Mouse (Mus musculus): ENCODE measurements around the gene Gm49776. TPM values are rescaled to one million over a fixed set of nuclear protein-coding genes. Genes with fewer than 3 reads are reported as not detected.
A peak's percentile ranks its signal among the peaks of the same experiment; 100 is the strongest.

The Gm49776 gene
- polyA plus RNA-seq, 1 experiment from 2014 or later = 6.0 TPM

GRCm38 (mm10) chr16:18231451-18231850 is 26.7 kb downstream of the Gm49776 start:
- Histone ChIP-seq H3K9ac (no peak overlapping the region), H3K4me1 (replicated peaks) (peaks cover 54% of the 10 kb centered on the region)
- WGBS = 95% methylated on average over 4 of the region's 4 CpGs

GRCm38 (mm10) chr16:18231047-18231446 is 27.1 kb downstream of the Gm49776 start:
- no peaks in the 10 kb centered on the region for H3K27me3 ChIP-seq
- H3K9ac ChIP-seq = no peak overlapping the region
- WGBS = 89% methylated on average over 3 of the region's 3 CpGs
- no peak overlapping the region for H3K4me3 ChIP-seq
- no peaks in the 10 kb centered on the region for H3K9me3 ChIP-seq
- no peak for ATAC-seq (ENCODE audit: low FRiP score, low read depth)
- peaks cover 50% of the 10 kb centered on the region for H3K4me1 ChIP-seq (replicated peaks)
- no peak overlapping the region for H3K27ac ChIP-seq (replicated peaks)
- no peak overlapping the region for H3K4me2 ChIP-seq
- peaks cover 14% of the 10 kb centered on the region for H3K36me3 ChIP-seq

More at GRCm38 (mm10) chr16:18231451-18231850, 26.7 kb downstream of the Gm49776 start:
- Histone ChIP-seq H3K27me3 (no peaks in the 10 kb centered on the region), H3K9me3 (no peaks in the 10 kb centered on the region), H3K27ac (replicated peaks) (no peak overlapping the region), H3K36me3 (peaks cover 9% of the 10 kb centered on the region), H3K4me3 (no peak overlapping the region), H3K4me2 (no peak overlapping the region)
- ATAC-seq (ENCODE audit: low FRiP score, low read depth) = no peak

- H3K4me3 ChIP-seq = no peak overlapping the region
- H3K4me1 ChIP-seq (replicated peaks) = peaks cover 46% of the 10 kb centered on the region
- peaks cover 18% of the 10 kb centered on the region for H3K36me3 ChIP-seq
- H3K4me2 ChIP-seq = no peak overlapping the region
- no peak for ATAC-seq (ENCODE audit: low FRiP score, low read depth)
- no peak overlapping the region for H3K27ac ChIP-seq (replicated peaks)
- WGBS = 87% methylated on average over 6 of the region's 6 CpGs
- H3K9me3 ChIP-seq = no peaks in the 10 kb centered on the region
- H3K9ac ChIP-seq = no peak overlapping the region
- H3K27me3 ChIP-seq = no peaks in the 10 kb centered on the region
Observed at GRCm38 (mm10) chr16:18230617-18231016, 27.5 kb downstream of the Gm49776 start.

GRCm38 (mm10) chr16:18229622-18230021 is 28.5 kb downstream of the Gm49776 start:
- Histone ChIP-seq H3K4me3 (no peak overlapping the region), H3K27ac (replicated peaks) (peak overlapping the region; percentile 25; the same call in 1 of the 2 replicates), H3K9ac (no peak overlapping the region), H3K9me3 (no peaks in the 10 kb centered on the region), H3K27me3 (no peaks in the 10 kb centered on the region), H3K36me3 (peaks cover 27% of the 10 kb centered on the region), H3K4me2 (0 out of 2 replicates have a peak overlapping the region, but pooled peaks have one; percentile 4), H3K4me1 (replicated peaks) (peaks cover 44% of the 10 kb centered on the region)
- WGBS = 50% methylated on average over 11 of the region's 11 CpGs
- no peak for ATAC-seq (ENCODE audit: low FRiP score, low read depth)

- WGBS = 90% methylated on average over 4 of the region's 4 CpGs
- no peak overlapping the region for H3K4me2 ChIP-seq
- ATAC-seq (ENCODE audit: low FRiP score, low read depth) = no peak
- H3K9me3 ChIP-seq = no peaks in the 10 kb centered on the region
- H3K4me3 ChIP-seq = no peak overlapping the region
- no peak overlapping the region; the same call in 1 of the 2 replicates for H3K27ac ChIP-seq (replicated peaks)
- peaks cover 39% of the 10 kb centered on the region for H3K4me1 ChIP-seq (replicated peaks)
- peaks cover 34% of the 10 kb centered on the region for H3K36me3 ChIP-seq
- H3K27me3 ChIP-seq = no peaks in the 10 kb centered on the region
- no peak overlapping the region for H3K9ac ChIP-seq
Observed at GRCm38 (mm10) chr16:18228856-18229255, 29.3 kb downstream of the Gm49776 start.

GRCm38 (mm10) chr16:18227897-18228422 is 30.2 kb downstream of the Gm49776 start:
- H3K4me2 ChIP-seq = no peak overlapping the region
- H3K27me3 ChIP-seq = no peaks in the 10 kb centered on the region
- WGBS = 94% methylated on average over 20 of the region's 20 CpGs
- no peak for ATAC-seq (ENCODE audit: low FRiP score, low read depth)
- peaks cover 30% of the 10 kb centered on the region for H3K4me1 ChIP-seq (replicated peaks)
- peaks cover 42% of the 10 kb centered on the region for H3K36me3 ChIP-seq
- H3K27ac ChIP-seq (replicated peaks) = no peak overlapping the region
- no peaks in the 10 kb centered on the region for H3K9me3 ChIP-seq
- H3K4me3 ChIP-seq = no peak overlapping the region
- no peak overlapping the region for H3K9ac ChIP-seq

GRCm38 (mm10) chr16:18227187-18227586 is 30.9 kb downstream of the Gm49776 start:
- no peak overlapping the region for H3K4me3 ChIP-seq
- no peak overlapping the region for H3K27ac ChIP-seq (replicated peaks)
- H3K4me2 ChIP-seq = no peak overlapping the region
- H3K4me1 ChIP-seq (replicated peaks) = peaks cover 29% of the 10 kb centered on the region
- H3K9me3 ChIP-seq = no peaks in the 10 kb centered on the region
- no peaks in the 10 kb centered on the region for H3K27me3 ChIP-seq
- WGBS = 94% methylated on average over 13 of the region's 13 CpGs
- peaks cover 47% of the 10 kb centered on the region for H3K36me3 ChIP-seq
- H3K9ac ChIP-seq = no peak overlapping the region
- no peak for ATAC-seq (ENCODE audit: low FRiP score, low read depth)

- Histone ChIP-seq H3K4me3 (no peak overlapping the region), H3K9me3 (no peaks in the 10 kb centered on the region), H3K27ac (replicated peaks) (no peak overlapping the region), H3K4me1 (replicated peaks) (peaks cover 9% of the 10 kb centered on the region), H3K36me3 (peaks cover 45% of the 10 kb centered on the region), H3K9ac (no peak overlapping the region), H3K27me3 (no peaks in the 10 kb centered on the region), H3K4me2 (no peak overlapping the region)
- no peak for ATAC-seq (ENCODE audit: low FRiP score, low read depth)
- 86% methylated on average over 11 of the region's 11 CpGs for WGBS
Observed at GRCm38 (mm10) chr16:18222188-18222587, 35.9 kb downstream of the Gm49776 start.

- no peak overlapping the region for H3K27ac ChIP-seq (replicated peaks)
- no peak overlapping the region for H3K4me2 ChIP-seq
- WGBS = 68% methylated on average over 11 of the region's 11 CpGs
- no peak overlapping the region for H3K4me3 ChIP-seq
- no peaks in the 10 kb centered on the region for H3K9me3 ChIP-seq
- peaks cover 9% of the 10 kb centered on the region for H3K4me1 ChIP-seq (replicated peaks)
- peaks cover 38% of the 10 kb centered on the region for H3K36me3 ChIP-seq
- no peaks in the 10 kb centered on the region for H3K27me3 ChIP-seq
- ATAC-seq (ENCODE audit: low FRiP score, low read depth) = no peak
- H3K9ac ChIP-seq = no peak overlapping the region
Observed at GRCm38 (mm10) chr16:18221543-18221898, 36.6 kb downstream of the Gm49776 start.

GRCm38 (mm10) chr16:18220856-18221542 is 37.1 kb downstream of the Gm49776 start:
- Histone ChIP-seq H3K27me3 (no peaks in the 10 kb centered on the region), H3K4me1 (replicated peaks) (peaks cover 9% of the 10 kb centered on the region), H3K4me2 (no peak overlapping the region), H3K27ac (replicated peaks) (no peak overlapping the region), H3K9me3 (no peaks in the 10 kb centered on the region), H3K9ac (no peak overlapping the region), H3K4me3 (no peak overlapping the region), H3K36me3 (peaks cover 33% of the 10 kb centered on the region)
- 86% methylated on average over 6 of the region's 6 CpGs for WGBS
- ATAC-seq (ENCODE audit: low FRiP score, low read depth) = no peak

GRCm38 (mm10) chr16:18220001-18220400 is 38.1 kb downstream of the Gm49776 start:
- Histone ChIP-seq H3K36me3 (peaks cover 24% of the 10 kb centered on the region), H3K27me3 (no peaks in the 10 kb centered on the region), H3K27ac (replicated peaks) (no peak overlapping the region), H3K9me3 (no peaks in the 10 kb centered on the region), H3K4me2 (no peak overlapping the region), H3K4me1 (replicated peaks) (peaks cover 17% of the 10 kb centered on the region), H3K9ac (no peak overlapping the region), H3K4me3 (no peak overlapping the region)
- 64% methylated on average over 8 of the region's 8 CpGs for WGBS
- ATAC-seq (ENCODE audit: low FRiP score, low read depth) = 0 out of 2 replicates have a peak, but pooled peaks have one; percentile 23

GRCm38 (mm10) chr16:18218580-18218996 is 39.5 kb downstream of the Gm49776 start:
- H3K9ac ChIP-seq = no peak overlapping the region
- no peak overlapping the region for H3K27ac ChIP-seq (replicated peaks)
- peaks cover 31% of the 10 kb centered on the region for H3K4me1 ChIP-seq (replicated peaks)
- peaks cover 10% of the 10 kb centered on the region for H3K36me3 ChIP-seq
- no peak overlapping the region for H3K4me2 ChIP-seq
- H3K9me3 ChIP-seq = no peaks in the 10 kb centered on the region
- H3K27me3 ChIP-seq = no peaks in the 10 kb centered on the region
- ATAC-seq (ENCODE audit: low FRiP score, low read depth) = no peak
- H3K4me3 ChIP-seq = no peak overlapping the region
- 71% methylated on average over 9 of the region's 9 CpGs for WGBS
